In genomic region chr4:99224790-99225189, GRCm38 (mm10) we compare ENCODE assay signal across 29 mouse cellular contexts. TPM values are rescaled to one million over a fixed set of nuclear protein-coding genes. Genes with fewer than 3 reads are reported as not detected.
DNase-seq lines count a peak whose midpoint lies in the region; ATAC-seq lines count a peak whose summit lies in the region.
"Had no signal": no experiment of that assay in that cellular context is flagged by ENCODE, and none has a peak within 500 bp of the region (broad histone marks: within the 10 kb centered on the region; RNA-seq: fewer than 3 reads in every experiment).

No protein-coding gene starts in this region.

- WGBS in midbrain, embryonic 13.5 days: 95% methylated on average over 2 of the region's 2 CpGs

- no peaks in the 10 kb centered on the region for H3K4me1 ChIP-seq in midbrain, embryonic 13.5 days (replicated peaks)
- H3K4me1 ChIP-seq: embryonic facial prominence, embryonic 15.5 days; forebrain, embryonic 12.5 days; kidney, embryonic 15.5 days; limb, embryonic 12.5 days; neural tube, embryonic 13.5 days had no signal

- H3K4me3 ChIP-seq in midbrain, embryonic 13.5 days (replicated peaks): no peak overlapping the region
- H3K4me3 ChIP-seq: embryonic facial prominence, embryonic 10.5 days; embryonic facial prominence, embryonic 15.5 days; forebrain, embryonic 12.5 days; kidney, embryonic 15.5 days; left cerebral cortex, adult 2 months; limb, embryonic 12.5 days; midbrain, embryonic 10.5 days; neural tube, embryonic 13.5 days had no signal

- DNase-seq in lung, postnatal 36 days: peak; percentile 33
- no peak for DNase-seq in lung, postnatal 10 days
- DNase-seq in layer of hippocampus, adult 9-11 months: no peak
- no peak for DNase-seq in cerebellum, adult 9-10 months
- DNase-seq: adrenal gland, adult 8-10 months; cerebellum, adult 11-12 months; cerebellum, postnatal 10 days; forebrain, postnatal 0 days; heart, adult 11 months; kidney, adult 18-20 months; kidney, postnatal 25 days; lung, postnatal 14 days; thymus, adult 2 months; thymus, postnatal 4 days had no signal

- H3K27ac ChIP-seq in midbrain, embryonic 13.5 days: no peak overlapping the region
- H3K27ac ChIP-seq: embryonic facial prominence, embryonic 10.5 days; embryonic facial prominence, embryonic 15.5 days; forebrain, embryonic 12.5 days; kidney, embryonic 15.5 days; left cerebral cortex, adult 2 months; limb, embryonic 12.5 days; midbrain, embryonic 10.5 days; neural tube, embryonic 13.5 days had no signal

- no peaks in the 10 kb centered on the region for H3K27me3 ChIP-seq in midbrain, embryonic 13.5 days
- H3K27me3 ChIP-seq: CH12.LX; embryonic facial prominence, embryonic 15.5 days; forebrain, embryonic 12.5 days; kidney, embryonic 15.5 days; limb, embryonic 12.5 days; neural tube, embryonic 13.5 days had no signal

- no peak overlapping the region for H3K4me2 ChIP-seq in midbrain, embryonic 13.5 days (replicated peaks)
- H3K4me2 ChIP-seq: embryonic facial prominence, embryonic 15.5 days; forebrain, embryonic 12.5 days; heart, embryonic 11.5 days; kidney, embryonic 15.5 days; limb, embryonic 12.5 days; neural tube, embryonic 13.5 days had no signal

- no peak overlapping the region for H3K9ac ChIP-seq in midbrain, embryonic 13.5 days (replicated peaks)
- H3K9ac ChIP-seq: embryonic facial prominence, embryonic 15.5 days; forebrain, embryonic 12.5 days; forebrain, postnatal 0 days; kidney, embryonic 15.5 days; limb, embryonic 12.5 days; neural tube, embryonic 13.5 days had no signal

- H3K36me3 ChIP-seq in midbrain, embryonic 13.5 days: peaks cover 27% of the 10 kb centered on the region

- no peaks in the 10 kb centered on the region for H3K9me3 ChIP-seq in midbrain, embryonic 13.5 days
- H3K9me3 ChIP-seq: embryonic facial prominence, embryonic 10.5 days; embryonic facial prominence, embryonic 15.5 days; forebrain, embryonic 12.5 days; kidney, embryonic 15.5 days; limb, embryonic 12.5 days; midbrain, embryonic 10.5 days; neural tube, embryonic 13.5 days had no signal

- ATAC-seq in common myeloid progenitor, adult 5-6 weeks (replicated peaks; ENCODE audit: low read depth, poor library complexity, severe bottlenecking): peak; percentile 90
- peak; percentile 98 for ATAC-seq in megakaryocyte progenitor cell, adult 5-6 weeks (replicated peaks; ENCODE audit: poor library complexity)
- no peak for ATAC-seq in midbrain, embryonic 13.5 days
- ATAC-seq: activated CD4-positive, CD25-positive, alpha-beta regulatory T cell, adult 4 months; forebrain, postnatal 0 days; hindbrain, embryonic 16.5 days had no signal

RNA-seq across cellular contexts. Expression of gene Atg4c, which starts 31.1 kb away (rescaled TPM):
- total RNA-seq in common myeloid progenitor, adult 5-6 weeks (2017): 7.5 and 10.8 TPM in 2 replicates
- 18.0 and 22.4 TPM in 2 replicates for total RNA-seq in megakaryocyte progenitor cell, adult 5-6 weeks (2015)
- 13.9 and 16.8 TPM in 2 replicates for total RNA-seq in megakaryocyte progenitor cell, adult 5-6 weeks (2017)
- polyA plus RNA-seq in midbrain, embryonic 13.5 days (2015; fragmentation: Nextera tagmentation; extraction: Ambion mirVana): 15.2 and 15.5 TPM in 2 replicates
- total RNA-seq: CH12.LX had no signal
